Mouse (Mus musculus): ENCODE measurements at regions not wholly inside any gene's neighbourhood (a gene's known extent, or its start where the extent isn't known, plus 50 kb on each side); places are given as distances from the start of the nearest gene placed in this dataset.

DNA sequence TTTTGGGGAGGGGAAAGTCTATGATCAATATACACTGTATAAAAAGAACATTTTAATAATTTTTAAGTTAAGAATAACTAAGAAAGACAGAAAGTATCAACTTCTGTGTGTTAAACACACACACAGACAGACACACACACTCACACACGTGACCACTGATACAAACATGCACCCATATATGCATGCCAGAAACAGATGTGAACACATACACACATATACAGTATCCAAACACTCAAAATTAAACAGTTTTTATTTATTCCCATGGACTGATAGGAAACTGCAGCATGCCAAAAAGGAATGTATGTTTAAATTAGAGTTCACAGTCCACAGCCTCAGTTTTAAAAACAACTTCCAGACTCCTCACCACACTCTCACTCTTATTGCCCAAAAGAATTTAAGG lies 203.4 kb upstream of the Tbl1x start:
- no peaks in the 10 kb centered on the region for H3K27me3 ChIP-seq (replicated peaks)
- ATAC-seq = no peak
- H3K27ac ChIP-seq = no peak overlapping the region
- H3K4me1 ChIP-seq = no peaks in the 10 kb centered on the region
- no peak overlapping the region for H3K4me2 ChIP-seq
- H3K36me3 ChIP-seq = no peaks in the 10 kb centered on the region
- no peak overlapping the region for H3K9ac ChIP-seq
- no peaks in the 10 kb centered on the region for H3K9me3 ChIP-seq (replicated peaks)
- H3K4me3 ChIP-seq = no peak overlapping the region
- 55% methylated on average over 1 of the region's 1 CpGs for WGBS (ENCODE audit: insufficient replicate concordance)

GRCm38 (mm10) chrX:77314384-77314783 lies 196.4 kb upstream of the Tbl1x start:
- Histone ChIP-seq H3K4me1 (no peaks in the 10 kb centered on the region), H3K27me3 (replicated peaks) (no peaks in the 10 kb centered on the region), H3K4me2 (no peak overlapping the region), H3K36me3 (no peaks in the 10 kb centered on the region), H3K4me3 (no peak overlapping the region), H3K9me3 (replicated peaks) (no peaks in the 10 kb centered on the region), H3K27ac (no peak overlapping the region), H3K9ac (no peak overlapping the region)
- ATAC-seq = no peak
- WGBS (ENCODE audit: insufficient replicate concordance) = 54% methylated on average over 3 of the region's 3 CpGs

- Histone ChIP-seq H3K27ac (no peak overlapping the region), H3K4me3 (no peak overlapping the region), H3K9ac (no peak overlapping the region), H3K36me3 (no peaks in the 10 kb centered on the region), H3K9me3 (replicated peaks) (no peaks in the 10 kb centered on the region), H3K4me2 (no peak overlapping the region), H3K4me1 (no peaks in the 10 kb centered on the region), H3K27me3 (replicated peaks) (no peaks in the 10 kb centered on the region)
- no peak for ATAC-seq
- 33% methylated on average over 4 of the region's 4 CpGs for WGBS (ENCODE audit: insufficient replicate concordance)
These were observed 187.2 kb upstream of the Tbl1x start for GRCm38 (mm10) chrX:77323644-77324043.

DNA sequence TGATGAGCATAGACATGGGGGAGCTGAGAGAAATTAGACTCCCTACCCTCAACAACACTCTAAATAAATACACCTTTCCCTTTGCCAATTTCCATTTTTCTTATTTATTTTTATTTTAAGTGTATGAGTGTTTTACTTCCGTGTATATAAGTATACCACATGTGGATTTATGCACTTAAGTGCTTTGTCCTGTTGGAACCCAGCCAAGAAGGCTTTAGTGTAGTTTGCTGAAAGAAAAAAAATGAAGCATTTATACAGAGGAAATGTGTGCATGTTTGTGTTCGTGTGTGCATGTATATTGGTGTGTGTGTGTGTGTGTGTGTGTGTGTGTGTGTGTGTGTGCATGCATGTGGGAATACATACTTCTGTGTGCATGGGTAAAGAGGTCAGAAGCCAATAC lies 157.6 kb upstream of the Tbl1x start:
- Histone ChIP-seq H3K27me3 (replicated peaks) (no peaks in the 10 kb centered on the region), H3K9ac (no peak overlapping the region), H3K4me3 (no peak overlapping the region), H3K4me1 (no peaks in the 10 kb centered on the region), H3K27ac (no peak overlapping the region), H3K4me2 (no peak overlapping the region), H3K36me3 (no peaks in the 10 kb centered on the region), H3K9me3 (replicated peaks) (no peaks in the 10 kb centered on the region)
- ATAC-seq = no peak
- 26% methylated on average over 2 of the region's 2 CpGs for WGBS (ENCODE audit: insufficient replicate concordance)

DNA sequence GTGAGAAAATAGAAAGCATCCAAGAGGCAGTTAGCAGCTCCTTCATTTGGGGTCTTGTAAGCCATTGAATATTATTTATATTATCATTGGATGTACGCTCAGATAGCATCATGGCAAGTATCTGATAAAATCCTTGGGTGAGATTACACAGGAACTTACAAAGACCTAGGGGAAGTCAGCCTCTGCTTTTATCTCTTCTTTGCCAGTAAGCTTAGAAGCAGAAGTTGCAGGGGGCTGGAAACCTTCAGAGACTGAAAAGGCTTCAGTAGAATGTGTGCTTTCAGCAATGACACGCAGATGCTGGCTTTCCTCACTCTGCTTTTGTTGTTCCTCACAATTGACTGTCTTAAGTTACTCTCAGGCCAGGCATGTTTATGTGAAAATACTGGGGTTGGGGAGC lies 150.3 kb upstream of the Tbl1x start:
- Histone ChIP-seq H3K36me3 (no peaks in the 10 kb centered on the region), H3K4me2 (no peak overlapping the region), H3K4me3 (no peak overlapping the region), H3K4me1 (no peaks in the 10 kb centered on the region), H3K27me3 (replicated peaks) (no peaks in the 10 kb centered on the region), H3K9me3 (replicated peaks) (no peaks in the 10 kb centered on the region), H3K27ac (no peak overlapping the region), H3K9ac (no peak overlapping the region)
- ATAC-seq = no peak
- 43% methylated on average over 2 of the region's 2 CpGs for WGBS (ENCODE audit: insufficient replicate concordance)

GRCm38 (mm10) chrX:77361106-77361505 lies 149.7 kb upstream of the Tbl1x start:
- WGBS (ENCODE audit: insufficient replicate concordance) = 67% methylated on average over 2 of the region's 2 CpGs
- Histone ChIP-seq H3K4me1 (no peaks in the 10 kb centered on the region), H3K27ac (no peak overlapping the region), H3K4me2 (no peak overlapping the region), H3K4me3 (no peak overlapping the region), H3K27me3 (replicated peaks) (no peaks in the 10 kb centered on the region), H3K36me3 (no peaks in the 10 kb centered on the region), H3K9me3 (replicated peaks) (no peaks in the 10 kb centered on the region), H3K9ac (no peak overlapping the region)
- ATAC-seq = no peak

DNA sequence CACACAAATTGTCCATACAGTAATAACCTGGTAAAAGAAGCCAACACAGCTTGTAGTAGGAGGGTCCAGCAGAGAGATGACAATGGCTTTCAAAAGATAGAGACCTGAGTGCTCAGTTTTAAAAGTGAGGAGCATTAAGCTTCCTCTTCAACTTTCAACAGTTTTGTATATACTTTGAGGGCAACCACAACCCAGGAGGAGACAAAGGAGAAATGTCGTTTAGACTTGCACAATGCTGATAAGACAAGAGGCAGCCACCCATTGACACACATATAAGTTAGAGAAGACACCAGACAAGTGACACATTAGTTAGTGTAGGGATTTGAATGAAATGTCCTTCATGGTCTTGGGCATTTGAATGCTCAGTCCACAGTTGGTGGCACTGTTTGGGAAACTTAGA lies 147.2 kb upstream of the Tbl1x start:
- Histone ChIP-seq H3K4me3 (no peak overlapping the region), H3K9me3 (replicated peaks) (no peaks in the 10 kb centered on the region), H3K27me3 (replicated peaks) (no peaks in the 10 kb centered on the region), H3K9ac (no peak overlapping the region), H3K27ac (no peak overlapping the region), H3K4me2 (no peak overlapping the region), H3K4me1 (no peaks in the 10 kb centered on the region), H3K36me3 (no peaks in the 10 kb centered on the region)
- 13% methylated on average over 1 of the region's 1 CpGs for WGBS (ENCODE audit: insufficient replicate concordance)
- no peak for ATAC-seq

- H3K9me3 ChIP-seq (replicated peaks) = no peaks in the 10 kb centered on the region
- no peak overlapping the region for H3K4me3 ChIP-seq
- H3K27me3 ChIP-seq (replicated peaks) = no peaks in the 10 kb centered on the region
- no peak overlapping the region for H3K9ac ChIP-seq
- no peak overlapping the region for H3K4me2 ChIP-seq
- H3K4me1 ChIP-seq = no peaks in the 10 kb centered on the region
- no peak overlapping the region for H3K27ac ChIP-seq
- ATAC-seq = no peak
- H3K36me3 ChIP-seq = no peaks in the 10 kb centered on the region
These were observed 143.5 kb upstream of the Tbl1x start for GRCm38 (mm10) chrX:77367351-77367750.

- Histone ChIP-seq H3K9ac (no peak overlapping the region), H3K9me3 (replicated peaks) (no peaks in the 10 kb centered on the region), H3K4me2 (no peak overlapping the region), H3K4me3 (no peak overlapping the region), H3K4me1 (no peaks in the 10 kb centered on the region), H3K36me3 (no peaks in the 10 kb centered on the region), H3K27ac (no peak overlapping the region), H3K27me3 (replicated peaks) (no peaks in the 10 kb centered on the region)
- ATAC-seq = no peak
- 61% methylated on average over 1 of the region's 1 CpGs for WGBS (ENCODE audit: insufficient replicate concordance)
These were observed 123.5 kb upstream of the Tbl1x start for GRCm38 (mm10) chrX:77387271-77387670.

- H3K9ac ChIP-seq = no peak overlapping the region
- 56% methylated on average over 4 of the region's 4 CpGs for WGBS (ENCODE audit: insufficient replicate concordance)
These were observed 118.9 kb upstream of the Tbl1x start for GRCm38 (mm10) chrX:77391760-77392446.

DNA sequence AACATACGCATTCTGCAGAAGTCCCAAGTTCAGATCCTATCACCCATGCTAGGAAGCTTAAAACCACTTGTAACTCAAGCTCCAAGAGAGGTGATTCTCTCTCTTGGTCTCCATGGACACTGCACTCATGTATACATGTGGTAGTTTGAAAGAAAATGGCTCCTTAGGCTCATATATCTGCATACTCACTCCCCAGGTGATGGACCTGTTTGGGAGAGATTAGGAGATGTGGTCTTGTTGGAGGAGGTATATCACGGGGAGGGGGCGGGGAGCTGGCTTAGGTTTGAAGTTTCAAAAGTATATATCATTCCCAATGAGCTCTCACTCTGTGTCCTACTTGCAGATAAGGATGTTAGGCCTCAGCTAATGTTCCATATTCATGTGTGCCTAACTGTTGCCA lies 103.9 kb upstream of the Tbl1x start:
- Histone ChIP-seq H3K36me3 (no peaks in the 10 kb centered on the region), H3K27me3 (replicated peaks) (no peaks in the 10 kb centered on the region), H3K4me1 (0 out of 2 replicates have a peak, but pooled peaks cover 5% of the 10 kb centered on the region), H3K4me3 (no peak overlapping the region), H3K27ac (no peak overlapping the region), H3K4me2 (no peak overlapping the region), H3K9ac (no peak overlapping the region), H3K9me3 (replicated peaks) (no peaks in the 10 kb centered on the region)
- WGBS (ENCODE audit: insufficient replicate concordance) = 35% methylated on average over 3 of the region's 3 CpGs
- ATAC-seq = 0 out of 2 replicates have a peak, but pooled peaks have one; percentile 18

More at GRCm38 (mm10) chrX:77391760-77392446, 118.9 kb upstream of the Tbl1x start:
- Histone ChIP-seq H3K27me3 (replicated peaks) (no peaks in the 10 kb centered on the region), H3K27ac (no peak overlapping the region), H3K9me3 (replicated peaks) (no peaks in the 10 kb centered on the region), H3K36me3 (no peaks in the 10 kb centered on the region), H3K4me3 (no peak overlapping the region), H3K4me2 (no peak overlapping the region), H3K4me1 (no peaks in the 10 kb centered on the region)
- no peak for ATAC-seq

GRCm38 (mm10) chrX:77407925-77408324 lies 102.9 kb upstream of the Tbl1x start:
- no peak for ATAC-seq
- H3K4me1 ChIP-seq = 0 out of 2 replicates have a peak, but pooled peaks cover 5% of the 10 kb centered on the region
- no peaks in the 10 kb centered on the region for H3K9me3 ChIP-seq (replicated peaks)
- H3K9ac ChIP-seq = no peak overlapping the region
- 37% methylated on average over 3 of the region's 3 CpGs for WGBS (ENCODE audit: insufficient replicate concordance)
- no peaks in the 10 kb centered on the region for H3K36me3 ChIP-seq
- H3K27ac ChIP-seq = no peak overlapping the region
- no peak overlapping the region for H3K4me3 ChIP-seq
- H3K4me2 ChIP-seq = no peak overlapping the region
- H3K27me3 ChIP-seq (replicated peaks) = no peaks in the 10 kb centered on the region

DNA sequence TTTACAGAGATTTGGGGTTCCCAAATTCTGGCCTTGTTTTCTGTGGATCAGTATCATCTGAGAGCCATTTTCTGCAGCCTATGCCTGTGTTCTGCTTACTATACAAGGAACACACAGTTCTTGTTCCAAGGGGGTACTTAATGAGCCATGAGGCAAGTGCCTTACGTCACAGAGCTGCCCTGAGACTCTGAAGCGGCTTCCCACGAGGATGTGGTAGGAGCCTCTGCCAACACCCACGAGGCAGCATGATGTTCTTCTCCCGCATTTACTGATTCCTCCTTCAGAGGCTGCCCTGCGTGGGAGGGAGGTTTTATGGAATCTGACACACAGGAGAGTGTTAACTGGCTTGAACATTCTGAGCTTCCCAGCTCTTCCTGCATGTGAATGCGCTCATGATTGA lies 101.4 kb upstream of the Tbl1x start:
- H3K4me2 ChIP-seq = no peak overlapping the region
- H3K36me3 ChIP-seq = no peaks in the 10 kb centered on the region
- H3K4me1 ChIP-seq = 0 out of 2 replicates have a peak, but pooled peaks cover 5% of the 10 kb centered on the region
- ATAC-seq = no peak
- no peak overlapping the region for H3K4me3 ChIP-seq
- H3K27ac ChIP-seq = no peak overlapping the region
- H3K27me3 ChIP-seq (replicated peaks) = no peaks in the 10 kb centered on the region
- no peak overlapping the region for H3K9ac ChIP-seq
- 63% methylated on average over 7 of the region's 7 CpGs for WGBS (ENCODE audit: insufficient replicate concordance)
- no peaks in the 10 kb centered on the region for H3K9me3 ChIP-seq (replicated peaks)
